Mouse (Mus musculus) c-Kit-positive CD71-negative TER-119-negative erythroid progenitor cells, embryonic 14.5 days (primary cell): Measurements from ENCODE around the gene Gm20696.

Experiments used
- DNase-seq: peaks from one replicate; pipeline ENCODE4 v3.0.0-alpha.2; 2013; ENCODE audit warnings: low read depth

The Gm20696 gene

DNA sequence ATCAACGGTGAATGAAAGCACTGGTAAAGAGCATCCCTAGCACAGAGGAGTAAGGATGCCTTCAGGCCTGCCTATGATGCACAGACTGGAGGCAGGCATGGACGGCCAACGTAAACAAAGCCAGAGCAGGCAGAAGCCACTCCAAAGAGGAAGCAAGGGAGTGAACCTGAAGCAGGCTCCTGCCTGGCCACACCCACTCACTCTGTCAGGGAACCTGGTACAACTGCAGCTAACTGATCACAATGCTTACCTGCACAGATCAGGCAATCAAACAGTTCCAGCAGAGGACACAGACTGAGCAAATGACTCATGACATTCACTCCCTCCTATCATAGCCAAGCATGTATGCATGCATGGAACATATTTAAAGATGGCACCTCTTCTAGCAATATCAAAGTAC, 381.6 kb downstream of the Gm20696 start:
- DNase-seq: no peak

DNA sequence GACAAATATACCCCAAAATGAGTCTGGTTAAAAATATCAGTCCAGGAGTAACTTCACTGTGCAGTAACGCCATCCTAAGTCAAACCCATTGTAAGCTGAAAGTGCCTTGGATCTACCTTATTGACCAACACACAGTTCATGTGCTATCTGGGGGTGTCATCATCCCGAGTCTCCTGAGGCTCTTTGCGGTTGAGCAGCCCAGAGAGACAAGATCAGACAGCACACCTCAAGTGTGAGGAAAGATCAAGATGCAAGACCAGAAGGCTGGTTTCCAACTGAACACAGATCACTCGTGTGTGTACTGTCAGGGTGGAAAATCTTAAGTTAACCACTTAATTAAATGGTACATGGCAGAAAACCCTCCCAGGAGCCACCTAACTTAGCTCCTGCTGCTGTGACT, 382.6 kb downstream of the Gm20696 start:
- no peak for DNase-seq

DNA sequence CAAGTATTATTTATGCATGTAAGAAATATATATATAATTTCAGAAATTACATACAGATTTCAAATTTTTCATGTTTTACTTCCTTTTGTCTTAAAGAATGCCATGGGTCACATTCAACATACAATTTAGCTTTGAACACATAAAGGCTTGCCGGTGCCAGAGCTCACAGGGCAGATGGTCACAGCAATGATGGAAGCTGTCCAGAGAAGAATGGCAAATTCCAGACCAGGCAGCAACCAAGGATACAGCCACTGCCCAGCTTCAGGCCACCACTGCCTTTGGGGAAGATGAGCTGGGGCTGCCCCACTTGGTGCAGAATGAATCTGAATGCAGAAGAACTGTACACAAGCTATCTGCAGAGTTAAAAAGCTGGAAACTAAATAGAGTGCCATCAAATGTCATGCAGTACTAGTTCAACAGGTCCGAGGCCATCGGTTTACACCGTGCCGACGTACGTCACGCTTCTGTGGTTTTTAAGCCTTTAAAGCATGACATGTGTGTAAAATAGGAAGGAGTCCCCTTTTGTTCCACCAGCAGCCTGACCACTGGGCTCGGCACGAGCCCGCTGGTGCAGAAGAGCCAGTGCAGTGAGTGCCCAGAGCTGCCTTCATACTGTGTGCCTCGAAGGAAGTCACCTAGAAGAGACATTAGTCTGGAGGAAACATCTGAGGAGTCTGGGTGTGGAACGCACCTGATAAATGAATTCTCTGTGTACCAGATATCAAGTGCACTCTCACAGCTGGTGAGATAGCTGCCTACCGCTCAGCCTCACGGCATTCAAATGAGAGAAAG, 383.5 kb downstream of the Gm20696 start:
- no peak for DNase-seq

DNA sequence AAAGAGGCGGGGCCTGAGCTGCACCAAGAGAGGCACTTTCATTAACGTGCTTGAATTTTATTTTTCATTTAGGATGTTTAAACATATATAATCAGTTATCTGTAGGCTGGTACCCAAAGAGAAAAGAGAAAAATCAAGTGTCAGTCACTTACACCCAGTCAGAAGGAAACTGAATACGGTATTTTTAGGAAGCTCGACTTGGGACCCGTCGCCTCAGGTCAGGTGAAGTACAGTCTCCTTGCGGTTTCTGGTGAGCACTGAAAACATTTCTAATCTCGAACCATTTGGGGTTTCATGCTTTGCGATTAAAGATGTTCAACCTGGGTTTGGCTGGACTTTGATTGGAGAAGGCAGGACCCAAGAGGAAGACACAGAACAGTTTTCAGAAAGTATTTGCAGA, 385.2 kb downstream of the Gm20696 start:
- no peak for DNase-seq

DNA sequence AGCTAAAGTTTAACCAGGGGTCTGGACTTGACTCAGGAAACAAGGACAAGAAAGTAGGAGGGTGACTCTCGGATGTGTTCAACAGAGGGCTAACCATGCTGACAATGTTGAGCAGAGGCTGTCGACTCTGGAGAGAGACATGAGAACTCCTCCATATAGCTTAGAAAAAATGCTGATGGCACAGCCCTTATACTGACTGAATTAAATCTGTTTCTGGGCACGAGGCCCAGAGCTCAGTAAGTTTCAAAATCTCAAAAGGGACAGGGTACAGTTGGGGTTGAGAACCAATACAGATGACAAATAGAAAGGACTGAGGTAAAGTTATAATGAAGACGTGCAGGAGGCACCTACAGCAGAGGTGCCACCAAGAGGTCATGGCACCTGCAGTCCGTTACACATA, 386.0 kb downstream of the Gm20696 start:
- no peak for DNase-seq

DNA sequence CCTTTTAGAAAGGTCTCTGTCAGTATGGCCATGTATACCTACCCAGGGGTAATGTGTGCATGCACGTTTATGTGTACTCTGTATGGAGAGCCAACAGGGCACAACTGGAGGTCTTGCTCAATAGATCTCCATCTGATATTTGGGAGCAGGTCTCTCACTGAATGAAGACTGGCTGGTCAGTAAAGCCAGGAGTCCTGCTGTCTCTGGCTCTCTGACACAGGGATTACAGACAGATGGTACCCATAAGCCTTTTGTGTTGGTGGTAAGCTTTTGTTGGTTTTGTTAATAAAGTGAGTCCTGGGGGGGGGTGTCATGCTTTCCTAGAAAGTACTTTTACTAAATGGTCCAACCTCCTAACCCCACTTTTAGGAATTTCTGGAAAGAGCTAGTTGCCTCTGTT, 389.3 kb downstream of the Gm20696 start:
- DNase-seq: no peak

DNA sequence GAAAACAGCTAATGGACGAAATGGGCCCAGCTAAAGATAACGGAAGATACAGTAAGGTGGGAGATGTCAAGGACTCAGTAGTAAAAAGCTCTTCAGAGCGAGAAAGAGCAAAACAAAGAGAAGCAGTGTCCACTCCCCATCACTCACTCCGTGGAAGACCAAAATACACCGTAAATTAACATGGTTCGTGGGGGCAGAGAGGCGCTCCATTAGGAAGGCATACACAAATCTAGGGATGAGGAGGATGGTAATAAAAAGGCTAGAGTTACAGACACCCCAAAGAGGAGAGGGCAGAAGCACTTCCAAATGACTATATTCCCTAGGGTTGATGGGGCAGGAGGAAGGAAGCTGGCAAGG, 390.3 kb downstream of the Gm20696 start:
- no peak for DNase-seq

DNA sequence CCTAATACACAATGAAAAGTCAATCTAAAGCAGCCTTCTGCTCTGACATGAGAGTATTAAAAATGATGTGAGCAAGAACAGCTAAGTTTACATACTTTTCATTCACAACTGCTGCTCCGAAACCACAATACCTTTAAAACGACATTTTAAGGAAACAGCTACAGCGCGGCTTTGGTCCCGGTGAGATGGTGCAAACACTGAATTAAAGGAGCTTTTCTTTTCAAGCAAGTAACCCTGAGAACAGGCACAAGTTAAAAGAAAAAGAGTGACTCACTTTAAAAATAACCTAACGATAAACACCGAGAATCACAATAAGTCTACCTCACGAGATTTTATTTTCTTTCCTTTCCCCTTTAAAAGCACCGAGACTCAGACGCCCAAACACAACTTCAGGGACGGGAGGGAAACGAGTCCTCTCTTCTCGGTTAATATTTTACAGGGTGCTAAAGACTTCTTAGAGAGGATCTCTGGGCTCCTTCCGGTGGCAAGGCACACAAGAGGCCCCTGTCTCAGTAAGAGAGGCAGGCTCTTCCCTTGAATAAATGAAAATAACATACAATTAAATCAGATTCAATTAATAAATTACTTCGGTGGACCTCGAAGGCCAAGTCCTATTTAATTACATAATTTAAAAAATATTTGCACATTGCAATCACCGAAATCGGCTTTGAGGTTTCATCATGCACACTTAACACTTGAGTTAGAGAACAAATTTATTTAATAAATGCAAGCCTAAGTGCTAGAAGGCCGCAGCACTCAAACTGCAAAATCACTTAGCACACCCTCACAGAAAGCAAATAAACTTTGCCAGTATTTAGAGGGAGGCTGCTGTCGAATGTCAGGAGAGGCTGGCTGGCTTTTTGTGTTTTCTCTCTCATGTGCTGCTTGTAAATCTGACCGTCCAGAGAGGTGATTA, 391.0 kb downstream of the Gm20696 start:
- DNase-seq: no peak

DNA sequence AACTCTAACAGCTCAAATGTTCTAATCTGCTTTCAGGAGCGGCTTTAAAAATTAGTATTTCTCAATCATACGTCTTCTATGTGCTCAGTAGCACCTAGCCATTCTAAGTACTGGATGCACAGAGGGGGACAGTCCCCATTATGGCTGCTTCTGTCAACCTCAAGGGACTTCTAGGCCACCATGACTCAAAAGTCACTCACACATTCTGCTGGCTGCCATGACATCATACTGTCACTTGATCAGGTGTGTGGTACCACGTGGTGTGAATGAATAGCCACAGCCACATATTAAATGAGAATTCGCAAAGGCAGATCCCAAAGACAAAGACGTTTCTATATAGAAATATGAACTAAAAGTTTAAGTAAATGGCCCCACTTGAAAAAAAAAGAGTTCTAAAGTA, 391.9 kb downstream of the Gm20696 start:
- DNase-seq: no peak

DNA sequence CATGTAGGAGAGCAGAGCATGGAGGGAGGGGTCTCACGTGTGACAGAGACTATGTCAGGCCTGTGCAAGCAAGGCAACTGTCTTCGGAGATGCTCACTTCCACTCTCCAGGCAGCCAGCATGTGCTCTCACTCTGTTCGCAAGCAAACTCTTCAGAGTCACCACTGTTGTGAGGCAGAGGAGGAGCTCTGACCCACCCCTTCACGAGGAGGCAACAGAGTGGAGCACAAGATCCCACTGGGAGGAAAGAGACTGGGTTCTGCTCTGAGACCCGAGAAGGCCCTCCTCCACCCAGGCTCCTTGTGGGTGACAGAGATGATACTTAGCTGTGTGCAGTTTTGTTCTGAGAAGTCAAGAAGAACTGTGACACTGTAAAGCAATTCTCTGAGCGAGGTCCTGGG, 392.4 kb downstream of the Gm20696 start:
- DNase-seq: no peak

DNA sequence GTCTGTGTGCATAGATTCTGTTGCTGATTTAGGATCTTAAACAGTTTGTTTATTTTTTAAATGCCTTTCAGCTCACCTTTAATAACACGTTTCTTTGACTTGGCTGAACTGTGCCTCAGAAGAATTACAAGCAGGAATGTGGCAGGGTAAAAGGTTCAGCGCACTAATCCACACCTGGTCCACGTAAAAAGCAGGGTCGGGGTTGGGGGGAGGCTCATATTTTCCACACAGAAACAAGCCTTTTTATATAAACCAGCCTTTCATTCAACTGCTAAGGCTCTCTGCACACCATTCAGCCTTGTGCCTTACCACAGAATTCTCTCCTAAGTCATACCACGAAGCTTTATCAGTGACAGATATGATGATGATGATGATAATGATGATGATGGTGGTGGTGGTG, 393.4 kb downstream of the Gm20696 start:
- no peak for DNase-seq

DNA sequence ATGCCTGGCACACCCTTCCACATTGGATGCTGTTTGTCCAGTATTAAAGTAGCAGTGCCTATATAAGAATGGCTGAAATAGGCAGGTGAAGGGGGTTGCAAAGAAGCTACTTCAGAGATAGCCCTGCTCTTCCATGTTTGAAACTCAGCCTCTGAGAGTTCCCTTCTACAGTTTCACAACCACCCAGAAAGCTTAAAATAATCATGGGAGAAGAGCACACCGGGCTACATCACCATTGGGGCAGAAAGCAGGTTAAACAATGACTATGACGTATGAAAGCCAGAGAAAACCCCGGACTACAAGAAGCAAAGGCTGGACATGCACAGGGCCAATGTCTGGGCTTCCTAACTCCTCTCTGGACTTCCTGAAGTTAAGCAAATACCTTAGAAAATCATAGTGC, 394.4 kb downstream of the Gm20696 start:
- no peak for DNase-seq

DNA sequence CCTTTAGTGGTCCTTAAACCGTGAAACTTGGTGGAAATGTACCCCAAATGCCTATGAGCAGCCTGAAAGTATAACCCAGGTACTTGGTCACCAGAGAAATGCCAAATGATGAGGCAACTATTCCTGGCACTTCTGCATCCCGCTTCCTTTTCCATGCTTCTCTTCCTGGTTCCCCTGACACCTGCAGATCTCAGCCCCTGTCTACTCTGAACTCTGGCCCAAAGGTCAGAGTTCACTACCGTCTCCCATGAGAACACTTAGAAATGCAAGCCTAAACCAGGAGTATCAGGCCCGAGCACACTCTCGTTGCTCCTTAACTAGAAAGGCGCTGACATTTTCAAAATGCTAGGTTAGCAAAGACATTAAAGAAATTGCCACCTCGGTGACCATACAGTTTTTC, 394.9 kb downstream of the Gm20696 start:
- no peak for DNase-seq

DNA sequence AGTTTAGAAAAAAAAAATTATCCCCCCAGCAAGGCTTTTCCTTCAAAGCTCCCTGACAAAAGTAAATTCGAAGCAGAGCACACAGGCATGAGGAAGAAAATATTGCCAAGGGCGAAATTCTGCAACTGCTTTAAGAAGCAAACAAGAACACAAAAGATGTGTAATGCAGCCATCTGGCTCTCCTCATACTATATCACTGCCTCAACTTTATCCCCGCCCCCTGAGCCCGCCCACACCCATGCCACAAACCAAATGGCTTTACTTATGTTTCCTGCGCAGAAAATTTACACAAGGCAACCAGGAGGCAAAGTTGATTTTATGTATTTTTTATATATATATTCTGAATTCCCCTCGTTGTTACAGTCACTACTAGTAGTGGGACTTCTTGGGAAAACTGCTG, 396.7 kb downstream of the Gm20696 start:
- DNase-seq: no peak

DNA sequence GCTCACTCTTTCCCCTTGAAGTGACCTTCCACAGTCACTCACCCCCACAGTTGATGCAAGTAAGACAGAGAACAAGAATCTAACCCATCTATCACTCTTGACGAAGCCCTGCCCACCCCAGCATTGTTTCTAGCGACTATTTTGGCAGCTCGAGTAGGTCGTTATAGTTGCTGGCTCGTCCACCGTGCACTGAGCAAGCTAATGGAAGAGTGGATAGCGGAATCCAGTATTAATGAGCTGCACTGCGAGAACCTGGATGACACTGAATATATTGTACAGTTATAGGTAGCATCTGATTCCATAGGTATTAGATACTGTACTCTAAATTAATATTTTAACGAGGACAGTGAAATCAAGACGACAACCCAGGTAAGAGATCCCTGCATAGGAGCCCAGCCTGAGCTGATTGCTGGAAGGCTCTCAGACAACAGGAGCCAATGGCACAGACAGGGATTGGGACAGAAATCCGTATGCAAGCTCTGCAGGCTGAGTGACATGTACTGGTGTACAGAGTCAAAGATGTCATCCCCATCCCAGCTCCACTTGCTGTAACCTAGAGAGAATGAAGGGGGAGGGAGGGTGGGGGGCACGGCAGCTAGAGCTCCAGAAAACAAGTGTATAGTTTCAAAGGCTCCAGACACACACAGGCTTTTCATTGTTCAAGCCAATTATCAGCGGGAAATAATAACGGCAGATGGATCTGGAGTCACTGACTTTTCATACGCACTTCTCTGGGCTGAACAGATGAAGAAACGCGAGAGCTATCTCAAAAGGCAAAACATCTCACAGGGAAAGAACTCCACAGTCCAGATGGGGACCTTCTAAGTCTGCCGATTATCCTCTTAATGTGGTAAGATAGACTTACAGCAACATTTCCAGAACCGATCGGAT, 398.2 kb downstream of the Gm20696 start:
- no peak for DNase-seq

DNA sequence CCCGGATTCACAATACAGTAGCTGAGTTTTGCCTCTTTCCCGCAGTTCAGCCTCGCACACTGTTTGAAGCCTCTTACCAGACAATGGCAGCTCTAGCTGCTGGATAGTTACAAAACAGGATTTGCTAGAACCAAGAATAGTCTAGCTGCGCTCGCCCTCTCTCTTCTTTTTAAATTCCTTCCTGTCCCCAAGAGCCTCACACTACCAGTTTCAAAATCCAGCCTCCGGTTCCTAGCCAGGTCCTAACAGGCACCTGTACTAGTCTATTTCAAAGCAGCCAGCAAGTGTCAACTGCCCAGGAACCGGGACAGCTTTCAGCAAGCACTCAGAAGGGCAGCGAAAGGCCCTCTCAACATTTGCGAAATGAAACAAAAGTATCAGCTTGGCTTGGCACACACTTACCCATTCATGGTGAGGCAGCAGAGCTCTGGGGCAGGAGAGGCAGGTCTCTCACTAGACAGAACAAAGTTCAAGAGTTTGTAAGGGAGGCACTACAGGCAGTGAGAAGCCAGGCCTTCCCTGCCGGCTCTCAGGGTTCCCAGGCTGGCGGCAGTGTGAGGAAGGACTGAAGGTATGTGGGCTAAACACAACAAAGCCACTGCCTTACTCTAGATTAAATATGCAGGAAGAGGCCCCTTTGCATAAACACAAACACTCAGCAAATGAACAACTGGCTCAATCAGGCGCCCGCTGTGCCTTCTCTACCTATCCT, 400.5 kb downstream of the Gm20696 start:
- no peak for DNase-seq

DNA sequence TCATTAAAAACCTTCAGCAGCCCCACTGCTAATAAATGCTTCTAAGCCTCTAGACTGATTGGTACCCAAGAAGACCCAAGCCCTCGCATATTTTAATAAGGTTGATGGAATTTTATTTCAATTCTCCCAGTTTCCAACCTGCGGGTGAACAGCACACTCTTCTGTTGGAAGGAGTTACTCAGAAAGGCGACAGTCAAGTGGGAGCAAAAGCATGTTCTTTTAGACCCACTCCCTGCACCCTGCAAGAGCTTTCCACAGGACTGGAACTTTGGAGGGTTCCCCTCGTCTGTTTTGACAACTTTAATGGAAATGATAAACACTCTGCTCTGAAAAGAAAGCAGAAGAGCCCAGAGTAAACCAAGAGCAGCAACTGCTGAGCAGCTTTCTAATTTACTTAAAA, 401.4 kb downstream of the Gm20696 start:
- no peak for DNase-seq

DNA sequence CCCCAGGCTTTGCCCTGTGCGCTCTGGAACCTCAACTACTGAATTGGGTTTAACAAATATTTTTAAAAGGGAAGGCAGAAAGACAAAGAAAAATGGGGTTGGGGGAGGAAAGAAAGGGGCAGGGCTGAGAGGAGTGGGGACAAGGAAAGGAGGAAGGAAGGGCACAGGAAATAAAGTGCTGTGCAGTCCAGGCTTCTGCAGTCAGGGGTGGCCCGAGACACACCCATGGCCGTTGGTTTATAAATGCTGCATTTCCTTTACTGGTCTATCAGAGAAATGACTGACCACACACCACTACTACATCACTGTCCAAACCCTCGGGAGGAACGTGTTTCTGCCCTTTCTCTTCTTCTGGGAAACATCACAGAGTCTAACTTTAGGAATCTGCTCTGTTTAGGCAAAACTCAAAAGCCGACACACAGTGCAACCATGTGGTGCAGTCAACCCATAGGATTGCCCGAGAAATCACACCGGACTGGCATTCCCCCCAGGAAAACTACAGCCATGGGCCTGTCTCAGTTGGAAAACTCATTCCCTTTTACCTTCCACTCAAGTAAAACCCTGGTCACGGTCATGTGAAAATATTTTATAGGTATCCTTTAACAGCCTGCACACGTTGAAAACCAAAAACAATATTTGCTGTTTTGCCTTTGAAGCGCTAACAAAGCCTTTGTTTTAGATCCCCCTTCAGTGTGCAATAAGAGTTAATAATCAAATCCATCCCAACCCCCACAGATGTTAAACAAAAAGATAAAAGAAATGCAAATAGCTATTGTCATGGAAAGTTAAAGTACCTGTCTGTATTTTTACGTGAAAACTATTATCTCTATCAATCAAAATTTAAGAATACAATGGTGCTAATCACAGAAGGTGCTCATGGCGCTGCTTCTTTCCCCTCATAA, 402.2 kb downstream of the Gm20696 start:
- no peak for DNase-seq

DNA sequence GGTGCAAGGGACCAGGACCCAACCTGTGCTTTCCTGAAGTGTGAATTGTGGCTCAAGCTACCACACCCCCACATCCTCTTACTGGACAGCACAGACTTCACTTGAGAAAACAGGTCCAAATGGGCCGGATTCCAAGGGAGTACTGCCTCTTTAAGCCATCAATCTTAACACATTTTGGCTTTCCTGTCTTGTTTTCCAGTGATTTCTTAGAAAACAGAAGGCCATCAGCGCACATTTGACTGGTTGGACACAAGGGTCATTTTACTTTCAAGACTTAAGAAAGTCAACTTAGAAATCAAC, 402.8 kb downstream of the Gm20696 start:
- DNase-seq: no peak

DNA sequence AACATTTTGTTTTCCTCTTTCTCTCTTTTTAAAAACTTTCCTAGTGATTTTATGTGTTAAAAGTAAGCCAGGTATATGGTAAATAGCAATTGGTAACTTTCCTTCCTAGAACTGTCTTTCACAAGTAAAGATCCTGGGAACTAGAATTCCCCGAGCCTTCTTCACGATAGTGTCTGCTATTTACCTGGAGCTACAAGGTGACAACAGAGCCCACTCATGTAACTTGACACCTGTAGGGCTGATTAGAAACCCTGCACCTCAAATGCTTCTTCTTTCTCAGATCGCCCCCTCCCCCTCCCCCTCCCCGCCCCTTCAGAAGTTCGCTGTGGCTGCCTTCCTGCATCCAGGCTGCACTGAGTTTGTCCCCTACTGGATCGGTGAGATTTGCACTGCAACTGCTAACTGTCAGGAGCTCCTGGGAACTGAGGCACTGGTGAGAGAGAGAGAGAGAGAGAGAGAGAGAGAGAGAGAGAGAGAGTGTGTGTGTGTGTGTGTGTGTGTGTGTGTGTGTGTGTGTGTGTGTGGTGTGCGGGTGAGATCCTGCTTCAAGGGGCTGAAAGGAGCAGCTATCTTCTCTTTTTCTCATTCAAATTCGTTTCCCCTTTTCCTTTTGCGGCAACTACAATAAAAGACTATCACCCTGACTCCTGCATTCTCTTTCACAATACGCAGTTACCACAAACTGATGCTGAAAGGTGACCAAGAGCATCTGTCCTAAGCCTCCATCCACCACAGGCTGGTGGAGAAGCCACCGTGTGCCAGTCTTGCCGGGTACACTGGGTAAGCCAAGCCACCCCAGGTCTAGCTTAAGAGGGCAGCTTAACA, 403.3 kb downstream of the Gm20696 start:
- no peak for DNase-seq
